Mouse (Mus musculus) B cell, adult 62 days (primary cell): Measurements from ENCODE around the gene Olfr871. TPM values are rescaled to one million over a fixed set of nuclear protein-coding genes. Genes with fewer than 3 reads are reported as not detected.

Source experiments
- total RNA-seq: library from RNA; stranded (reverse); gene quantifications from 4 replicates; pipeline ENCODE4 v1.2.4, GENCODE M21; 2023

The Olfr871 gene
- not detected in 4 replicates for total RNA-seq

GRCm38 (mm10) chr9:20211907-20212306 lies at the start of gene Olfr871:
TSS of gene Olfr871 (plus strand) at chr9:20212207.

GRCm38 (mm10) chr9:20173957-20174356 lies 38.0 kb upstream of the Olfr871 start, which contains the start of gene Olfr870:
TSS of gene Olfr870 (minus strand) at chr9:20174057.

DNA sequence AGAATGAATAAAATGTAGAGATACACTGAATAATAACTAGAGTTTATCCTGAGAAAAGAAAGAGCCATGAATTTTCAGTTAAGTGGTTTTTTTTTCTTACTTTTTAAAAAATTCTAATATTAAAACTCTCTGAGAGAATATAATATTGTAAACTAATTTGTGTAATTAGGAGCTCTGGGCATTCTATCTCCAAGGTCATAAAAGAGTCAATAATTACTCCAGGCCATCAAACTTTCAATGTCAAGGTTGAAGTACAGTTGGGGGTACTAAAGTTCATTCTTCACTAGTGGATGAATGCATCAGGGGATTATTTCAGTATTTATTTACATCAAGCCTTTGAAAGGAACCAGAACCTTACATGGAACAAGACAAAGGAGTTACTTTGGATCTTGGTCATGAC lies 24.8 kb downstream of the Olfr871 start, which contains the start of gene Olfr872:
Gene Olfr872 (plus strand): TSS at position 301 of the 400 bp plus-strand sequence.

Other genes starting within 250 kb of the Olfr871 start
- gene Olfr866, start 184.2 kb upstream of the Olfr871 start, total RNA-seq: not detected in 4 replicates
- not detected in 4 replicates for gene Olfr867, start 154.6 kb upstream of the Olfr871 start, total RNA-seq
- gene Olfr868, start 113.6 kb upstream of the Olfr871 start, total RNA-seq: not detected in 4 replicates
- not detected in 4 replicates for gene Olfr869, start 83.2 kb upstream of the Olfr871 start, total RNA-seq
- not detected in 4 replicates for gene Olfr870, start 38.1 kb upstream of the Olfr871 start, total RNA-seq
- not detected in 4 replicates for gene Olfr872, start 24.9 kb downstream of the Olfr871 start, total RNA-seq
- gene Olfr39, start 70.1 kb downstream of the Olfr871 start, total RNA-seq: not detected in 4 replicates
- gene Olfr873, start 86.3 kb downstream of the Olfr871 start, total RNA-seq: not detected in 4 replicates
- gene Olfr18, start 123.9 kb downstream of the Olfr871 start, total RNA-seq: not detected in 4 replicates
- gene Zfp560, start 173.0 kb downstream of the Olfr871 start, total RNA-seq: 7.0 to 9.7 TPM (median 8.4 TPM) in 4 replicates
- 38.5 to 46.5 TPM (median 44.3 TPM) in 4 replicates for gene Zfp26, start 248.0 kb downstream of the Olfr871 start, total RNA-seq